Mouse (Mus musculus): ENCODE measurements around the gene Mustn1. TPM values are rescaled to one million over a fixed set of nuclear protein-coding genes. Genes with fewer than 3 reads are reported as not detected.

Mustn1 gene
- total RNA-seq, 2 experiments from 2014 or later, result 2.5 to 3.5 TPM

GRCm38 (mm10) chr14:30930386-30930785, 51.4 kb downstream of the Mustn1 start:
- no peak for DNase-seq (ENCODE audit: low spot score in 2 of 2)

Other genes with a start within 250 kb of the Mustn1 start
- 10 to 100 TPM; 10.0 to 10.4 TPM for gene Rft1, start 224.8 kb upstream of the Mustn1 start, total RNA-seq (2021)
- gene Sfmbt1, start 164.4 kb upstream of the Mustn1 start, total RNA-seq (2021), result 10 to 100 TPM; 39.3 to 41.0 TPM
- 10 to 100 TPM; 20.7 to 22.9 TPM for gene Tmem110, start 53.6 kb upstream of the Mustn1 start, total RNA-seq (2021)
- under 1 TPM in 1 of 2 experiments, not detected in 1; 0.19 TPM for gene Itih4, start 7.3 kb downstream of the Mustn1 start, total RNA-seq (2021)
- 10 to 100 TPM; 25.8 to 32.8 TPM for gene Itih3, start 44.6 kb downstream of the Mustn1 start, total RNA-seq (2021)
- not detected for gene Itih1, start 64.1 kb downstream of the Mustn1 start, total RNA-seq (2021)
- gene Nek4, start 72.2 kb downstream of the Mustn1 start, total RNA-seq (2021), result 10 to 100 TPM; 17.0 to 21.2 TPM
- gene Glt8d1, start 122.2 kb downstream of the Mustn1 start, total RNA-seq (2021), result 10 to 100 TPM; 34.0 to 38.2 TPM
- 100 to 1,000 TPM; 166 to 174 TPM for gene Spcs1, start 122.5 kb downstream of the Mustn1 start, total RNA-seq (2021)
- gene Pbrm1, start 139.9 kb downstream of the Mustn1 start, total RNA-seq (2021), result 10 to 100 TPM; 52.3 to 54.5 TPM
- 10 to 100 TPM; 42.1 to 53.0 TPM for gene Gnl3, start 140.0 kb downstream of the Mustn1 start, total RNA-seq (2021)
- 10 to 100 TPM; 22.8 to 29.7 TPM for gene Smim4, start 249.8 kb downstream of the Mustn1 start, total RNA-seq (2021)

All from left cerebral cortex, adult 18-20 months (tissue).